Mouse (Mus musculus) megakaryocyte, embryonic 14.5 days (primary cell): ENCODE data around the gene Phf6. TPM values are rescaled to one million over a fixed set of nuclear protein-coding genes. Genes with fewer than 3 reads are reported as not detected.
"Not testable (repeated sequence)": the region's sequence is repeated elsewhere in the genome, so short reads cannot be mapped to it uniquely, and the experiment has no call there.

Source experiments
- H3K27me3 ChIP-seq: replicated peaks from 2 replicates; pipeline ENCODE3; 2012; ENCODE audit warnings: inconsistent platforms
- H3K36me3 ChIP-seq: replicated peaks from 2 replicates; pipeline ENCODE3; 2012; ENCODE audit warnings: low read length, inconsistent platforms, mixed read lengths
- H3K4me1 ChIP-seq: 2 replicates; pipeline ENCODE4 v1.6.1; 2012; ENCODE audit warnings: inconsistent platforms
- H3K4me3 ChIP-seq: replicated peaks from 2 replicates; pipeline ENCODE3; 2012; ENCODE audit warnings: moderate library complexity, mild to moderate bottlenecking, inconsistent platforms
- H3K9me3 ChIP-seq: 2 replicates; pipeline ENCODE4 v1.6.1; 2012; ENCODE audit warnings: inconsistent platforms
- FLI1 ChIP-seq: IDR thresholded peaks from 2 replicates; pipeline ENCODE4 v1.6.1; 2012; ENCODE audit warnings: low read length, inconsistent platforms, mixed read lengths
- GATA1 ChIP-seq: IDR thresholded peaks from 3 replicates; pipeline ENCODE4 v1.6.1; 2012; ENCODE audit warnings: mixed read lengths, low read length, inconsistent platforms, borderline replicate concordance
- polyA plus RNA-seq: library from polyadenylated mRNA; stranded (reverse); fragments of >175 nt; gene quantifications from 2 replicates; pipeline ENCODE4 v1.2.3, GENCODE M21; 2012; ENCODE audit warnings: low replicate concordance; ENCODE audit not compliant: insufficient read depth

Phf6 gene
- polyA plus RNA-seq, 1 experiment = 2.5 TPM

DNA sequence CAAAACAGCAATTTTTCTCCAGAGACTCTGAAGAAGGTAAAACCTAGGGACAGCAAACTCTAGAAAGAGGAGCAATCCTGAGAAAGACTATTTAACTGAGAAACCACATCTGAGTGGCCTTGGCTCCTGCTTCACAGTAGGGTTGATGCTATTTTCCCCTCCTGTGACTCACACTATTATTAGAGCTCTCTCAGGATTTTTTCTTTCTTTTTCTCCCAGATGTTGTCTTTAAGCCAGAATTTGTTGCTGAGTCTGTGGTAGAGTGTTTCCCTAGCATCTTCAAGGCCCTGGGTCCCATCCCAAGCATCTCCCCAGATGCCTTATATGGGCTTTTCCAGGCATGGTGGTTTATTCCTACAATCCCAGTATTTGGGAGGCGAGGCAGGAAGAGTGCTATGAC lies 60.1 kb downstream of the Phf6 start:
- H3K4me1 ChIP-seq = peaks cover 15% of the 10 kb centered on the region
- H3K36me3 ChIP-seq = no peaks in the 10 kb centered on the region
- TF ChIP-seq GATA1 (no peak), FLI1 (no peak)
- H3K27me3 ChIP-seq = peaks cover 4% of the 10 kb centered on the region
- no peaks in the 10 kb centered on the region for H3K9me3 ChIP-seq
- no peak overlapping the region for H3K4me3 ChIP-seq

DNA sequence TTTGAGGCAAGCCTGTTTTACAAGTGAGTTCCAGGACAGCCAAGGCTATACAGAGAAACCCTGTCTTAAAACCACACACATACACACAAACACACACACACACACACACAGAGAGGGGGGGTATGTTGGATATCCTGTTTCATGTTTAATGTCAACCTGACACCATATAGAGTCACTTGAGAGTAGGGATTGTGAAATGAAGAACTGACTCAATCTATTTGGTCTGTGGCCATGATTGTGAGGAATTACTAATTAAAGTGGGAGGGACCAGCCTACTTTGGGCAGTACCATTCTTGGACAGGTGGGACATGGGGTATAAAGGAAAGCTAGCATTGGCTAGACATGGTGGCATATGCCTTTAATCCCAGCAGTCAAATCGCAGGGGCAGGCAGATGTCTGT lies 60.6 kb downstream of the Phf6 start:
- H3K4me1 ChIP-seq = peaks cover 15% of the 10 kb centered on the region

DNA sequence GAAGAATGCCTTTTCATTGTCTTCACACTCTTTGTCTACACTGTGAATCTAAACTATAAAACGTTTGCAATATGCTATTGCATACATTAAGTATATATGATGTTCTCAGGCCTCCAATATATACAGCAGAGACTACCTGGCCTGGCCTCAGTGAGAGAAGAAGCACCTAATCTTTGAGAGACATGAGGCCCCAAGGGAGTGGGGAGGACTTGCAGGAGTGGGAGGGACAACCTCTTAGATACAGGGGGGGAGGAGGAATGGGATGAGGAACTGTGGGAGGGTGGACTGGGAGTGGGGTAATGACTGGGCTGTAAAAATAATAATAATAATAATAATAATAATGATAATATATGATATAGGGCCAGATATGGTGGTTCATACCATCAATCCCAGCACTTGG lies 66.5 kb downstream of the Phf6 start:
- no peak overlapping the region for H3K4me3 ChIP-seq
- no peaks in the 10 kb centered on the region for H3K9me3 ChIP-seq
- H3K4me1 ChIP-seq = no peaks in the 10 kb centered on the region
- peaks cover 4% of the 10 kb centered on the region for H3K27me3 ChIP-seq
- TF ChIP-seq GATA1 (no peak), FLI1 (no peak)
- no peaks in the 10 kb centered on the region for H3K36me3 ChIP-seq

More for the DNA sequence above, 60.6 kb downstream of the Phf6 start:
- no peaks in the 10 kb centered on the region for H3K9me3 ChIP-seq
- no peak for TF ChIP-seq GATA1
- no peak for TF ChIP-seq FLI1
- H3K36me3 ChIP-seq = no peaks in the 10 kb centered on the region
- H3K4me3 ChIP-seq = no peak overlapping the region
- H3K27me3 ChIP-seq = peaks cover 4% of the 10 kb centered on the region

DNA sequence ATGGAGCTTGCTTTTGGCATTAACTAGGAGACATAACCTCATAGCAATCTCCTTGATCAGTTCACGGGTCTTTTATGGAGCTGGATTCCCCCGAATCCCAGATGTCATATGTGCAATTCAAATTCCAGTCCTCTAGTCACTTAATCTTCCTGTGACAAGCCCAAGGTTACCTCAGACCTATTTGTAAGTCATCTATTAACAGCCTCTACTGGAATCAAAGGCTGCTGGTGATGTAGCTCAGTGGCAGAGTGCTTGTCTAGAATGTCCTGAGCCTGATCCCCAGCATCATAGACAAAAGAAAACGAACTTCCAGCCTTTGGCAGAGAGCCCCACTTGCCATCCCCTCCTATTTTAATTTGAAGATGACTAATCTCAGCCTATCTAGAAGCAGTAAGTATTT lies 69.3 kb downstream of the Phf6 start:
- H3K36me3 ChIP-seq = no peaks in the 10 kb centered on the region
- TF ChIP-seq GATA1 (no peak), FLI1 (no peak)
- no peak overlapping the region for H3K4me3 ChIP-seq
- H3K27me3 ChIP-seq = peaks cover 4% of the 10 kb centered on the region
- H3K4me1 ChIP-seq = no peaks in the 10 kb centered on the region
- no peaks in the 10 kb centered on the region for H3K9me3 ChIP-seq

DNA sequence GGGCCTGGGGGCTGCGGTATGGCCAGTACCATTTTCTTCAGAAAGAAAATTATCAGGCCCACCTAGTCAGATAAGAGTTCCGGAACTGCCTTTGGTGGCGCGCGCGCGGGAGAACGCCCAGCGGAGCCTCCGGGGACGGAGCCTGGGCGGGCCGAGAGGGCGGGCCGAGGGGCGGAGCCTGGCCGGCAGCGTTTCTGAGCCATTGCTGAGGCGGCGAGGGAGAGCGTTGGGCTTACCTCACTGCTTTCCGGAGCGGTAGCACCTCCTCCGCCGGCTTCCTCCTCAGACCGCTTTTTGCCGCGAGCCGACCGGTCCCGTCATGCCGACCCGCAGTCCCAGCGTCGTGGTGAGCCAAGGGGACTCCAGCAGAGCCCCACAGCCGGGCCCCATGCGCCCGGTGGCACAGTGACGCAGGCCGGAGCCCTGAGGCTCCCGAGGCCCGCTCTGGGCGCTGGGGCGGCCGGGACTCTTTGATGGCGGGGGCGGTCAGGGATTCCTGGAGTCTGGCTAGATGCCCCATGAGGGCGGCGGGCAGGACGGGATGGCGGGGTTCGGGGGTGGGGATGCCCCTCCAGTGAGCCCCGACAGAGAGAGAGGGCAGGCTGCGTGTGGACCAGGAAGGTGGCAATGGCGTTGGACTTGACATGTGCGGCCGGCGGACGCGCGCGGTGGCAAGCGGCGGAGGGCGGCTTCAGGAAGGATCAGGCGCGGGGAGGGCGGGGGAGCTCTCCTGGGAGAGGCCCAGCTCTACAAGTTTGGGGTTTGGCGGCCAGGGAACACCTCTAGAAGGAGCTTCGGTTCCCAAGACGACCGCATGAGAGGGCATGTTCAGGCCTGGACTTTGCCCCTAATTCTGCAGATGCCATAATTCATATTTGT lies 76.1 kb downstream of the Phf6 start, which contains the start of gene Hprt:
TSS of gene Hprt (plus strand) at position 233 of the 879 bp plus-strand sequence.
- H3K4me1 ChIP-seq = peaks cover 14% of the 10 kb centered on the region; the same call in 1 of the 2 replicates
- peak within 1 kb of the TSS; percentile 95 for H3K4me3 ChIP-seq
- TF ChIP-seq GATA1 (no peak), FLI1 (no peak)
- H3K9me3 ChIP-seq = peaks cover 4% of the 10 kb centered on the region; the same call in 1 of the 2 replicates
- peaks cover 4% of the 10 kb centered on the region for H3K36me3 ChIP-seq
- H3K27me3 ChIP-seq = no peaks in the 10 kb centered on the region

DNA sequence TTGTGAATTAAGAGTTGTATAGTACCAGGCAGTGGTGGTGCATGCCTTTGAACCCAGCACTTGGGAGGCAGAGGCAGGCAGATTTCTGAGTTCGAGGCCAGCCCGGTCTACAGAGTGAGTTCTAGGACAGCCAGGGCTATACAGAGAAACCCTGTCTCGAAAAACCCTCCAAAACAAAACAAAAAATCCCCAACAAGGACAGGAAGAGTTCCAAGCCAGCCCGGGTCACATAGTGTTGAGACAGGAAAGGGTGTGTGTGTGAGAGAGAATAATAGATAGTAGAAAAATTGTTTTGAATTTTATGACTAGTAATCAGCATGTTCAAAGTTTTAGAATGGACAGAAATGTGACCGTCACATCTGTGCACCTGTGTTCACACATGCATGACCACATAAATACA lies 82.7 kb downstream of the Phf6 start:
- H3K36me3 ChIP-seq = peaks cover 19% of the 10 kb centered on the region
- H3K9me3 ChIP-seq, H3K27me3 ChIP-seq, H3K4me1 ChIP-seq, H3K4me3 ChIP-seq: not testable (repeated sequence)

DNA sequence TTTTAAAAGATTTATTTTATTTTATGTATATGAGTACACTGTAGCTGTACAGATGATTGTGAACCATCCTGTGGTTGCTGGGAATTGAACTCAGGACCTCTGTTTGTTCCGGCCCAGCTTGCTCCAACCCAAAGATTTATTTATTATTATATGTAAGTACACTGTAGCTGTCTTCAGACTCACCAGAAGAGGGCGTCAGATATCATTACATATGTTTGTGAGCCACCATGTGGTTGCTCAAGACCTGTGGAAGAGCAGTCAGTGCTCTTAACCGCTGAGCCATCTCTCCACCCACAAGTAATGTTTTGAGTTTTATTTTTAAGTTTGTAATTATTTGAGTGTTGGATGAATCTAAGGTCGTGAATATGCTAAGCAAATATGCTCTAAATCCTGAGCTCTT lies 92.8 kb downstream of the Phf6 start:
- not testable (repeated sequence) for H3K27me3 ChIP-seq, H3K4me1 ChIP-seq, H3K4me3 ChIP-seq, H3K9me3 ChIP-seq
- H3K36me3 ChIP-seq = peaks cover 54% of the 10 kb centered on the region

DNA sequence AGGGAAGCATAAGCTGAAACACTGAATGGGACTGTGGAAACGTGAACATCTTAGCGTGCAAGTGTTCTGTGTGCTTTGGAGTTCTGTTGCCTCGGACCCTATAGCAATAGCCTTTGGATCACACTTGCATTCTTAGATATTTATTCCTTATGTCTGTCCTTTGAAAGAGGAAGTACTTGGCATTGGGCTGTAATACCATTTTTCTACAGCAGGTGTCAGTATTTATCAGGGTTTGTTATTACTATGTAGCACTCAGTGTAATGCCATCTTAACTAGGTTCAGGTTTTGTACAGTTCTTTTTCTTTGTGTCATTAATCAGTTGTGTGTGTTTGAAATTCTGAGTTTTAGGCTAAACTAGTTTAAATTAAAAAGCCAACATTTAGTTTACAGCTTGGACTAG lies 94.0 kb downstream of the Phf6 start:
- H3K36me3 ChIP-seq = peaks cover 55% of the 10 kb centered on the region
- H3K4me3 ChIP-seq = no peak overlapping the region
- no peaks in the 10 kb centered on the region for H3K4me1 ChIP-seq
- no peaks in the 10 kb centered on the region for H3K27me3 ChIP-seq
- no peak for TF ChIP-seq FLI1
- no peak for TF ChIP-seq GATA1
- H3K9me3 ChIP-seq = no peaks in the 10 kb centered on the region

Other genes starting within 250 kb of the Phf6 start
- 0.49 TPM in 1 of 2 replicates, not detected in the other for gene Ccdc160, start 121.1 kb upstream of the Phf6 start, polyA plus RNA-seq
- 4.2 TPM in 1 of 2 replicates, not detected in the other for gene Hprt, start 75.9 kb downstream of the Phf6 start, polyA plus RNA-seq